Mouse (Mus musculus): ENCODE results near the gene Ccser2.

GRCm38 (mm10) chr14:36968628-36969147 lies at the start of gene Ccser2:
- TF ChIP-seq CTCF (IDR thresholded peaks at IDR 0.05; ENCODE audit: borderline replicate concordance, extremely low read depth, insufficient read depth, insufficient read length) (no peak), POLR2A (IDR thresholded peaks at IDR 0.05; ENCODE audit: borderline replicate concordance, extremely low read depth, insufficient read depth, insufficient read length, poor library complexity, severe bottlenecking) (peak; percentile 99)

All from brain, embryonic 14.5 days (tissue).